Mouse (Mus musculus) brown adipose tissue, adult 24 weeks (tissue): ENCODE results near the gene Fbln1. TPM values are rescaled to one million over a fixed set of nuclear protein-coding genes. Genes with fewer than 3 reads are reported as not detected.

Experiments used
- H3K27ac ChIP-seq: fragments of 200-500 bp; replicated peaks from 2 replicates; pipeline ENCODE4 v1.5.1; 2012; ENCODE audit warnings: low read depth, mild to moderate bottlenecking, low read length
- H3K4me1 ChIP-seq: fragments of 200-500 bp; 2 replicates; pipeline ENCODE4 v1.6.1; 2012; ENCODE audit warnings: low read length, mixed read lengths; ENCODE audit not compliant: control insufficient read depth, insufficient read depth, insufficient read length
- H3K4me3 ChIP-seq: fragments of 200-500 bp; 2 replicates; pipeline ENCODE4 v1.5.1; 2012; ENCODE audit warnings: low read depth, mild to moderate bottlenecking, low read length, moderate library complexity; ENCODE audit not compliant: insufficient read depth
- polyA plus RNA-seq: library from polyadenylated mRNA; stranded (reverse); fragments of >200 nt; gene quantifications from 2 replicates; pipeline ENCODE4 v1.2.4, GENCODE M21; 2012; ENCODE audit not compliant: missing spikeins, insufficient read depth, insufficient read length

Gene Fbln1
- polyA plus RNA-seq, 1 experiment, result 5.2 TPM

DNA sequence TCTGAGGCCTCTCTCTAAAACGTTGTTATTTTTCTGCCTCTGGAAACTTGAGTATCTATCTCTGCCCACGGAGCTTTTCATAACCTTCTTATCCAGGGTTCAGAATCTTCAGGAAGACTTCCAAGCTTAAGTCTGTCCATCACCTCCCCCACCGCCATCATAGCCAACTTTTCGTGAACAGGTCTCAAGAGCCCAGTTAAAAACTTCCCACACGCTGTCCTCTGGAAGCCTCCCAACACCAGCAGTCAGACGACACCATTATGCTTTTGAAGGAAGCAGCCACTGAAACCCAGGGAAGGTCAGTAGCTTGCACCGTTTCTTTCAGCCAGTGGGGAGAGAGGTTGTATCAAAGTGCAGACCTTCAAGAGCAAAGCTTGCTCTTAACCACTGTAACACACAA, 18.8 kb upstream of the Fbln1 start:
- Histone ChIP-seq H3K27ac (no peak overlapping the region), H3K4me3 (no peak overlapping the region), H3K4me1 (no peaks in the 10 kb centered on the region)

DNA sequence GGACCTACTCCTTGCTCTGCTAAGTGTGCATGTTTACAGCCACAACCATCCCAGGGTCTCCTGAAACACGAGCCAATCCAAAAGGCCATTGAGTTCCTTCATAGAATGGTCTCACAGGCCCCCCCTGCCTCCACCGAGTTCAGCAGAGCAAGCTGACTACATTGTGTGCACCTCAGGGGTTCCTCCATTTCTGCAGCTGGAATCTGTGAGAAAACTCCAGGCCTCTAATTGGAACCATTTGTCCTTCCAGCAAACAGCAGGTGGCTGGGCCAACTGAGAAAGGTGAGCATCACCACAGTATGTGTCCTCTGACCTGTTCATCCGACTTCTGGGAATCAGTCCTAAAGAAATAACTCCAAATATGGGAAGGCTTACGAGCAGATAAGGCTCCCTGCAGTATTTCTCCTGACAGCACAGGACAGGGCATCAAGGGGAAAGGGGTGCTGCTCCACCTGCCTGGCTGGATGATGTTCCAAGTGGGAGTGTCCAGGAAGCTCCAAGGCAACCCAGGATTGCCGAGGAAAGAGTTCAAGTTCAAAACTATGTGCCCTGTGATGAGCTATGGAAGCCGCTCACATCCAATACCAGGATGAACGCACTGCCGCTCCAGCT, 17.5 kb upstream of the Fbln1 start:
- H3K4me3 ChIP-seq, result no peak overlapping the region
- H3K27ac ChIP-seq, result no peak overlapping the region
- no peaks in the 10 kb centered on the region for H3K4me1 ChIP-seq

DNA sequence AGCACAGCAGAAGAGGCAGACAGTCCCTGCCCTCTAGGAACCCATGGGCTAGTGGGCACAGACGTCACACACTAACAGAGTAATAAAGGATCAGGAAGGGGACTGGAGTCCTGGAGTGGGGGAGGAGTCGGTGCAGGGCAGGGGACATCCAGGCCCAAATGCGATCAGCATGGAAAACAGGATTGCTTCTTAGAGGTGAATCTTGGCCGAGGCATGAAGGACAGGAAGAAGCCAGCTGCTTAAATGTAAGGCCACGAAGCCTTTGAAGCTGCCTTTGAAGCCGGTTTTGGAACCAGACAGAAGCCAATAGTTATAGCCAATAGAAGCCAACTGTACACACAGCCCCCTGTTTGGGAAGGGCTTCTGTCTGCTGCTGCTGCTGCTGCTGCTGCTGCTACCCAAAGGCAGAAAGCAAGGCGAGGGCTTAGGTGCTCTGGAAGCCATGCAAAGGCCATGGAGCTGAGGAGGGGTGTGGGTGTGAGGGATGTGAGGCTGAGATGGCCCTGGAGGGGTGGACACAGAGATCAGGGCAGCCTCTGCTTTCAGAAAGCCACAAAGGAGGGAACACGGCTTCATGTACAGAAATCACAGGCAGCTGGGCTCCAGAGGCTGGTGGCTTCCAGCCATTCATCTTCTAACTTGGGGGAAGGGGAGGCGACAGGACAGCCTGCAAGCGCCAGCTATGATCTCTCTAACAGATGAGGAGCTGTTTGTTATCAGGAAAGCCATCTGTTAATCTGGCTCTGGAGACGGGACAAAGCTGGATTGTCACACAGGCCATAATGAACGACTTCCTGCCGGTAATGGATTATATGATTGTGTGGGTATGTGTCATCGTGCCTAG, 5.1 kb upstream of the Fbln1 start:
- Histone ChIP-seq H3K4me3 (no peak overlapping the region), H3K27ac (no peak overlapping the region), H3K4me1 (no peaks in the 10 kb centered on the region)

DNA sequence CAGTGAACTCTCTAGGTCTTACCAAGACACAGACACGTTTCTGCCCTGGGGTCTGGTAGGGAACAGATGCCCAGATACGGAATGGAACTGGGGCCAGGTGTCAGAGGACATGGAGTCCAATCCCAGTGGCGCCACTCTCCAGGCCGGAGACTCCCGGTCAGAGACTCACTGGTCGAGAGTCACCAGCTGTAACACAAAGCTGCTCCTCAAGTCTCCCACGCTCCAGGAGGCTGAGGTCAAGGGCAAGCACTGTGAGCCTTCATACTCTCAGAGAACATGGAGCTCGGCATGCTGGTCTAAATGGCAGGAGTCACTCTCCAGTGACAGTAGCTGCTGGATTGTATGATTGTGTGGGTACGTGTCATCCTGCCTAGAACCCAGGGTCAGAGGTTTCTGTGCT, 3.5 kb upstream of the Fbln1 start:
- Histone ChIP-seq H3K27ac (no peak overlapping the region), H3K4me3 (no peak overlapping the region)

DNA sequence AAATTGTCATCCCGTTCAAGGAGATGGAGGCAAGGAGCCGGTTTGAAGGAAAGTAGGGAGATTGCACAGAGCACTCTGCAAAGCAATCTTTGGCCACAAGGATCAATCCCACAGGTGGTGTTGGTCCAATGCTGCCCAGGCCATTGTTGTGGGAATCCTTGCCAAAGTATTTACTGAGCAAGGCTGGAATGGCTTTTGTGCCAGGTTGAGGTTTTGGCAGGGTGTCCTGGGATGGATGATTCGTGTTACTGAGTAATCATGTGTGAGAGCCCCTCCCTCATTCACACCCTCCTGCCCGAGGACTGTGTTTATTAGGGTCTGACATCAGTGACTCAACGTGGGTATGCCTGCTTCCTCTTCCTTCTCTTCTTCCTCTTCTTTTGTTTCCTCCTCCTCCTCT, 3.0 kb upstream of the Fbln1 start:
- Histone ChIP-seq H3K4me3 (no peak overlapping the region), H3K27ac (no peak overlapping the region), H3K4me1 (no peaks in the 10 kb centered on the region)

More for the DNA sequence above, 3.5 kb upstream of the Fbln1 start:
- no peaks in the 10 kb centered on the region for H3K4me1 ChIP-seq

DNA sequence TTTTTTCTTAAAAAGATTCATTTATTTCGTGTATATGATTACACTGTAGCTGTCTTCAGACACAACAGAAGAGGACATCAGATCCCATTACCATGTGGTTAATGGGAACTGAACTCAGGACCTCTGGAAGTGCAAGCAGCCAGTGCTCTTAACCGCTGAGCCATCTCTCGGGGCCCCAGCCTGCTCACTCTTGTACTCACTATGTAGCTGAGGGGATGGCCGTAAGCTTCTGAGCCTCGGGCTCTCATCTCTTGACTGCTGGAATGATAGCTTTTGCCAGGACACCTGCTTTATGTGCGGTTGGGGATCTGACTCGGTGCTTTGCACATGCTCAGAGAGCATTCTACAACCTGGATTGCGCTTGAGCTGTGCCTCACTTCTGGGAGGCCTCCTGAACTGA, 1.4 kb upstream of the Fbln1 start:
- no peak overlapping the region for H3K27ac ChIP-seq
- no peaks in the 10 kb centered on the region for H3K4me1 ChIP-seq
- H3K4me3 ChIP-seq, result no peak overlapping the region

DNA sequence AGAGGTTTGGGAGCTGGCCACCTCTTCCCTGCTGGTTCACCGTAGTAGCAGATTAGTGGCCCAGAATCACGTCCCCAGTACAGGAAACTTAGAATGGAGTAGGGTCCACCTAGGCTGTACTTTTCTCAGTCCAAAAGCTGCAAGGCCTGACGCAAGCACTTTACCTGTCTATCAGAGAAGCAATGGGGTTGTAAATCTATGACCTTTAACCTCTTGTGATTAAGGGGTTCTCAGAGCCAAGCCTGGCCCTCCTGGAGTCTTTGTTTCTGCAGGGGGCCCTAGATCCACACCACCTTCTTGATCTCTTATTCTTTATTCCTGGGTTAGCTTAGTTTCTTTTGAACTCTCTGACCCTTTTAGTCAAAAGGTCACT, 940 bp downstream of the Fbln1 start:
- no peak overlapping the region for H3K27ac ChIP-seq
- no peak overlapping the region for H3K4me3 ChIP-seq
- H3K4me1 ChIP-seq, result no peaks in the 10 kb centered on the region

DNA sequence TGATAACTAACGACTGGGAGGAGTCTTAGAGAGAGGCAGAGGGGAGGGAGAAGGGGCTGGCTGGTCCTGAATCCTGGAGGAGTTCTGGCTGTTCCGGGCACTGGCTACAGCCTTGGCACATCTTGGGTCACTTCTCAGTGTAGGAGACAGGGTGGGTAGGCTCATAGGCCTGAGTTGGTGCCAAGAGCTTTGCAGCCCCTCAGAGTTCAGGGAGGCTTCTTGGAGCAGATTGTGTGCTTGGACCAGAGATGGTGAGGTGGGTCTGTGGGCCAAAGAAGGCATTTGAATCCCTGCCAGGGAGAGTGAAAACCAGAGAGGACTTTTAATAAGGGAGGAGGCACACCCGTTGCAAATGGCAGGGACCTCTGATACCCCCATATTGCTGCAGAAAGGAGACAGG, 1.3 kb downstream of the Fbln1 start:
- H3K4me1 ChIP-seq, result no peaks in the 10 kb centered on the region
- H3K27ac ChIP-seq, result no peak overlapping the region
- no peak overlapping the region for H3K4me3 ChIP-seq

DNA sequence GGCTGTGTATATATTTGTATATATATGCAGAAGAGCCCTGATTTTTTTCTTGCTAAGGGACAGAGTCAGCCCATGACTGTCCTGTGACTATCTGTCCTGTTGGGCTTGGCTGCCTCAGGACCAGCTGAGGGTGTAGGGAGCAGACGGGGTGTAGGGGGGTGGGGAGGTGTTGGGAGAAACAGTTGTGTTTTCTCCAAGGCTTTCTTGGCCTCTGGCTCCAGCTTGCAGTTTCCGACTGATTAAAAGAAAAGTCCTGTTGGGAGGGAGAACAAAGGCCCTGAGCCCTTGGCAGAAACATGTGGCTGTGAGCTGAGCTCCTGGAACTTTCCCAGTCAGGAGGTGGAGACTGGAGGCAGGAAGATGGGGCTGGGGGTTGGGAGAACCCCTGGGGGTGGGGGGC, 2.0 kb downstream of the Fbln1 start:
- no peak overlapping the region for H3K4me3 ChIP-seq
- no peak overlapping the region for H3K27ac ChIP-seq

DNA sequence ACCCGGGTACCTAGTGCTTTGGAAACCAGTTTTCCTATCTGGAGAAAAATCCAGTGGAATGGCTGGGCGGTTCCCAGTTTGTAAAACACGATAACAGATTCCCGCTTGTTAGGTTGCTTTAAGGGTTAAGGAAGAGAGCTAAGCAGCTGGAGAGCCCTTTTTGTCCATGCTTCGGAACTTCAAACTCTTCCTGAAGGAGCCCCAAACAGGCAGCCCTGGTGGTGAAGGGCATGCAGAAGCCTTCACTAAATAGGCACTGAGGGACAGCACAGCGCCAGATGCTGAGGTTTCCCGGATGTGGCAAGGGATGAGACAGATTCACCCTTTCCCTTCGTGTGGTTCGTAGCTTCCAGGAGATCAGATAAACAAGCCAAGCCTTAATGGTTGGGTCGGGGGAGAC, 2.6 kb downstream of the Fbln1 start:
- Histone ChIP-seq H3K27ac (no peak overlapping the region), H3K4me1 (no peaks in the 10 kb centered on the region), H3K4me3 (no peak overlapping the region)

More for the DNA sequence above, 2.0 kb downstream of the Fbln1 start:
- no peaks in the 10 kb centered on the region for H3K4me1 ChIP-seq

DNA sequence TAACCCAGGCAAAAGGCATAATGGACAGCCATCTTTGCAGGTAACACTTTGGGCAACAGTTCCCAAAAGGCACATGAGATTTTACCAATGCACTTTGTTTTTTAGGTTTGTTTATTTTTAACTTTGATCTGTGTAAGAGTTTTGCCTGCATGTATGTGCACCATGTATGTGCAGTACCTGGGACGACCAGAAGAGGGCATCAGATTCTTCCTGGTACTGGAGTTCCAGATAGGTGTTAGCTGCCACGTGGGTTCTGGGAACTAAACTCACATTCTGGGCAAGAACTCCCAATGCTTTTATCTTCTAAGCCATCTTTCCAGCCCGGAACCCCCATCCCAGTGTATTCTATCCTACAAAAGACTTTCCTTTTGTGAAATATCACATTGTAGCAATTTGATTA, 3.6 kb downstream of the Fbln1 start:
- no peak overlapping the region for H3K4me3 ChIP-seq
- H3K4me1 ChIP-seq, result no peaks in the 10 kb centered on the region
- H3K27ac ChIP-seq, result no peak overlapping the region

DNA sequence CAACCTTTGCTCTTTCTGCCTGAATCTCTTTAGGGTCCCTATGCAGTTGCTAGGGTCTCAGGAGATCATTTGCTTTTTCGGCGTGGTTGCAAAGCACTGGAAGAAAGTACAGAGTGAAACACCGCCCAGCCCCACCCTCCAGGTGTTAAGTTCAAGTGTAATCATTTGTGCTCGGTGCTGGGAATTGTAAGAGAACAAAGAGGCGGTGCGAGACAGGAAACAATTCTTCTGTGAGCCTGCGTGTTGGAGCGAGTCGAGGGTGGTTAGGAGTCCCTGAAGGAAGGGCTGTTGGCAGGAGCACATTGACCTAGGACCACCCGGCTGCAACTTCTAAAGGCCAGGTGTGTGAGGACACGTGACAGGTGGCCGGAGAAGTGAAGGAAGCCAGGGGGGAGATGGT, 4.9 kb downstream of the Fbln1 start:
- no peak overlapping the region for H3K4me3 ChIP-seq
- H3K27ac ChIP-seq, result no peak overlapping the region
- no peaks in the 10 kb centered on the region for H3K4me1 ChIP-seq

DNA sequence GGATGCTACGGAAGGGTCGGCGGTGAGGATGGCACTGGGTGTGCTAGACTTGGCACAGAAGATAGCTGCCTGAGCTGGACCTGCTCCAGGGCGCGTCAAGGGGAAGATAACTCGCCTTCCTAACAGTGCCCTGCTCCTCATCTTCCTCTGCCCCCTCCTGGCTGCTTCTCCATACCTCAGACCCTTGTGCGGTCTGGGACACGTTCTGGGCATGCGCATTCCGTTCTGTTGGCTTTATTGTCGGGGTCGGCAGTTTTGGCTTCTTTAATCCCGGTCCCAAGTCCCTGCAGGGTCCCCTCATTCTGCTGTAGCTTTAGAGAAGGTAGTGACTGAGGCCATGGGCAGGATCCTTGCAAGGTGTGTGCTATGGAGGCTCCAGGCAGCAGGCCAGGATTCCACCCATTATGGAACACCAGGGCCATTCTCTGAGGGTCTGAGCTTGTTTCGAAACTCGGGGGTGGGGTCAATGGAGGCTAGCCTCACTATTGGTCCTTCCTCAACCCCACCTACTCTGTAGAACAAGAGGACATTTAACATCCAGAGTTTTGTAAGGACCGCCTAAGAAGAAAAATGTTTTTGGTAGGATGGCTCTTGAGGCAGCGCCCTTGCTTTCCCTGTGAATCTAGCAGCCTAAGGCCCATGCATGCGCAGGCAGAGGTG, 5.5 kb downstream of the Fbln1 start:
- H3K4me3 ChIP-seq, result no peak overlapping the region
- no peak overlapping the region for H3K27ac ChIP-seq
- no peaks in the 10 kb centered on the region for H3K4me1 ChIP-seq

DNA sequence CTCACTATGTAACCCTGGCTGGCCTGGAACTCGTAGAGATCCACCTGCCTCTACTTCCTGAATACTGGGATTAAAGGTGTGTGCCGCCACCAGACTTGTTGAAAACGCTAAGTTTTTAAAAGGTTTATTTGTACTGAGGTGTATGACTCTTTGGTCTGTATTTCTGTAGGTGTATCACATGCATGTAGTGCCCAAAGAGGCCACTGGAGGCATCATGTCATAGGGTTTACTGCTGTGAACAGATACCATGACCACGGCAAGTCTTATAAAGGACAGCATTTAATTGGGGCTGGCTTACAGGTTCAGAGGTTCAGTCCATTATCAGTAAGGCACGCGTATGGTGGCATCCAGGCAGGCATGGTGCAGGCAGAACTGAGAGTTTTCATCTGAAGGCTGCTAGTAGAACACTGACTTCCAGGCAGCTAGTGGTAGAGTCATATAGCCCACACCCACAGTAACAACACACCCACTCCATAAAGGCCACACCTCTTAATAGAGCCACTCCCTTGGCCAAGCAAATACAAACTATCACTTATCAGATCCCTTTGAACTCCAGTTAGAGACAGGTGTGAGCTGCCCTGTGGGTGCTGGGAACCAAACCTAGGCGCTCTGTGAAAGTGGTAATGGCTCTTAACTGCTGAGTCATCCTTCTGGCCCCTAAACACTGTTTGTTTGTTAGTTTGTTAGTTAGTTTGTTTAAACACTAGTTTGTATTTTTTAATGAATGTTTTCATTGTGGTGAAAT, 10.5 kb downstream of the Fbln1 start:
- H3K27ac ChIP-seq, result no peak overlapping the region
- H3K4me1 ChIP-seq, result no peaks in the 10 kb centered on the region
- H3K4me3 ChIP-seq, result no peak overlapping the region

DNA sequence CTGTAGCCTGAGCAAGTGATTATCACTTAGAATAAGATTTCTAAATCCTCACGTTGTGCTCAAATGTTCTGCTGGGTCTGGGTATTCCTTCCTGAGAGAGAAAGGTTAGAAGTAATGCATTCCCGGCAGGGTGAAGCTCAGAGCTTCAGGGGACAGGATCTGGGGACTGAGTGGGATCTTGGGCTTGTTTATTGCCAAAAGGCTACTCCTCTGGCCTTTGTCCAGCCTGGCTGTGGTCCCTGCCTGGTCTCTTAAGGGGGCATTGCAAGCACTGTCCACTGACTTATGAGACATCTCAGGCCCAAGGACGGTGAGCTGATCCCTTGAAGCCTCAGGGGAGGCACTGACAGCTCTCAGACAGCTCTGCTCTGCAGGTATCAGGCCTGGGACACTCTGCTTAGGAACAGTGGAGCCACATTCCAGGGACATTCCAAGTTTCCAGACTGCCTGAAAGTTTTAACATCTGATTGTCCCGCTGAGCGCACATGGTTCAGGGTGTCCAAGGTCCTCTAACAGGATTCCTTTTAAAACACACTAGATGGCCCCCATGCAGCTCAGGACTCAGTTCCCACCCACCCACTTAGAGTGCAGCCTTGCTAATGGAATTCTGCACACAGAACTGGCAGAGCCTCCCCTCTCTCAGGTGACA, 13.0 kb downstream of the Fbln1 start:
- Histone ChIP-seq H3K4me1 (no peaks in the 10 kb centered on the region), H3K27ac (no peak overlapping the region), H3K4me3 (no peak overlapping the region)
